Mouse (Mus musculus) testis, adult 2 months (tissue): Measurements from ENCODE around the gene E130309D02Rik. TPM values are rescaled to one million over a fixed set of nuclear protein-coding genes. Genes with fewer than 3 reads are reported as not detected.

Experiments
- H3K27ac ChIP-seq: fragments of 200-500 bp; 2 replicates; pipeline ENCODE4 v1.5.1; 2012; ENCODE audit warnings: low read depth, low read length; ENCODE audit not compliant: control insufficient read depth, insufficient read depth
- H3K27me3 ChIP-seq: fragments of 200-500 bp; 2 replicates; pipeline ENCODE4 v1.6.1; 2012; ENCODE audit warnings: mild to moderate bottlenecking, low read length, moderate library complexity; ENCODE audit not compliant: control insufficient read depth, insufficient read depth
- H3K36me3 ChIP-seq: fragments of 200-500 bp; 2 replicates; pipeline ENCODE4 v1.6.1; 2012; ENCODE audit warnings: mild to moderate bottlenecking, low read length; ENCODE audit not compliant: control insufficient read depth, insufficient read depth
- H3K4me1 ChIP-seq: fragments of 200-500 bp; 2 replicates; pipeline ENCODE4 v1.6.1; 2012; ENCODE audit warnings: low read length; ENCODE audit not compliant: control insufficient read depth, insufficient read depth
- H3K4me3 ChIP-seq: fragments of 200-500 bp; 2 replicates; pipeline ENCODE4 v1.5.1; 2012; ENCODE audit warnings: low read depth, mild to moderate bottlenecking, low read length, moderate library complexity, mixed read lengths; ENCODE audit not compliant: control insufficient read depth
- CTCF ChIP-seq: fragments of 200-500 bp; IDR thresholded peaks from 2 replicates; pipeline ENCODE4 v1.5.1; 2012; ENCODE audit warnings: low read depth, mild to moderate bottlenecking, inconsistent platforms, low read length, moderate library complexity; ENCODE audit not compliant: control insufficient read depth, insufficient read depth, insufficient replicate concordance
- POLR2A ChIP-seq: fragments of 200-500 bp; IDR thresholded peaks from 2 replicates; pipeline ENCODE4 v1.6.1; 2012; ENCODE audit warnings: low read depth, mild to moderate bottlenecking, inconsistent platforms, low read length, moderate library complexity; ENCODE audit not compliant: control insufficient read depth
- polyA plus RNA-seq: library from polyadenylated mRNA; depleted of rRNA; stranded (reverse); fragments of >200 nt; gene quantifications from 2 replicates; pipeline ENCODE4 v1.2.3, GENCODE M21; 2012; rRNA removed

E130309D02Rik gene
- polyA plus RNA-seq, 1 experiment, result 19.6 TPM

GRCm38 (mm10) chr5:143254487-143255130, 60.6 kb downstream of the E130309D02Rik start:
- Histone ChIP-seq H3K4me3 (peak overlapping the region; percentile 62), H3K27ac (no peak overlapping the region; the same call in 1 of the 2 replicates), H3K36me3 (no peaks in the 10 kb centered on the region), H3K4me1 (peaks cover 20% of the 10 kb centered on the region), H3K27me3 (no peaks in the 10 kb centered on the region)
- TF ChIP-seq POLR2A, result no peak
- TF ChIP-seq CTCF, result no peak

GRCm38 (mm10) chr5:143253881-143254486, 61.2 kb downstream of the E130309D02Rik start:
- no peak overlapping the region; the same call in 1 of the 2 replicates for H3K27ac ChIP-seq
- H3K27me3 ChIP-seq, result no peaks in the 10 kb centered on the region
- H3K36me3 ChIP-seq, result no peaks in the 10 kb centered on the region
- TF ChIP-seq POLR2A (no peak), CTCF (no peak)
- peak overlapping the region; percentile 62 for H3K4me3 ChIP-seq
- H3K4me1 ChIP-seq, result peaks cover 20% of the 10 kb centered on the region

- peaks cover 20% of the 10 kb centered on the region for H3K4me1 ChIP-seq
- TF ChIP-seq POLR2A (0 out of 2 replicates have a peak, but pooled peaks have one; percentile 9), CTCF (no peak)
- H3K27me3 ChIP-seq, result no peaks in the 10 kb centered on the region
Observed at GRCm38 (mm10) chr5:143253186-143253880, 61.8 kb downstream of the E130309D02Rik start.

GRCm38 (mm10) chr5:143252791-143253185, 62.4 kb downstream of the E130309D02Rik start:
- Histone ChIP-seq H3K27me3 (no peaks in the 10 kb centered on the region), H3K4me3 (peak overlapping the region; percentile 62), H3K4me1 (peaks cover 20% of the 10 kb centered on the region), H3K36me3 (no peaks in the 10 kb centered on the region), H3K27ac (no peak overlapping the region)
- TF ChIP-seq CTCF, result no peak
- TF ChIP-seq POLR2A, result no peak

More at GRCm38 (mm10) chr5:143253186-143253880, 61.8 kb downstream of the E130309D02Rik start:
- peak overlapping the region; percentile 15; the same call in 1 of the 2 replicates for H3K27ac ChIP-seq
- no peaks in the 10 kb centered on the region for H3K36me3 ChIP-seq
- H3K4me3 ChIP-seq, result peak overlapping the region; percentile 62

- TF ChIP-seq POLR2A (no peak), CTCF (no peak)
- no peaks in the 10 kb centered on the region for H3K36me3 ChIP-seq
- H3K27me3 ChIP-seq, result no peaks in the 10 kb centered on the region
- H3K27ac ChIP-seq, result no peak overlapping the region
- peaks cover 20% of the 10 kb centered on the region for H3K4me1 ChIP-seq
- H3K4me3 ChIP-seq, result no peak overlapping the region
Observed at GRCm38 (mm10) chr5:143252039-143252438, 63.1 kb downstream of the E130309D02Rik start.

Other genes starting within 250 kb of the E130309D02Rik start
- gene Rnf216, start 202.4 kb downstream of the E130309D02Rik start, polyA plus RNA-seq, result 58.3 and 60.4 TPM in 2 replicates
- gene Olfr718-ps1, start 167.8 kb downstream of the E130309D02Rik start, polyA plus RNA-seq, result not detected in 2 replicates
- gene Rbak, start 134.6 kb downstream of the E130309D02Rik start, polyA plus RNA-seq, result 1.6 and 1.9 TPM in 2 replicates
- 28.6 and 30.2 TPM in 2 replicates for gene Spdye4b, start 134.3 kb downstream of the E130309D02Rik start, polyA plus RNA-seq
- 12.1 and 12.9 TPM in 2 replicates for gene Spdye4a, start 88.5 kb downstream of the E130309D02Rik start, polyA plus RNA-seq
- 5.7 and 6.4 TPM in 2 replicates for gene Zfp12, start 80.2 kb downstream of the E130309D02Rik start, polyA plus RNA-seq
- gene Zfp316, start 45.3 kb downstream of the E130309D02Rik start, polyA plus RNA-seq, result 2.0 and 2.2 TPM in 2 replicates
- 0.13 TPM in 1 of 2 replicates, not detected in the other for gene Zfp853, start 21.7 kb downstream of the E130309D02Rik start, polyA plus RNA-seq
- gene Zdhhc4, start 13.9 kb upstream of the E130309D02Rik start, polyA plus RNA-seq, result 390 and 402 TPM in 2 replicates
- 0.05 TPM in 2 replicates for gene Grid2ip, start 42.0 kb upstream of the E130309D02Rik start, polyA plus RNA-seq
- 58.8 and 64.3 TPM in 2 replicates for gene Kdelr2, start 88.5 kb upstream of the E130309D02Rik start, polyA plus RNA-seq
- gene Daglb, start 149.2 kb upstream of the E130309D02Rik start, polyA plus RNA-seq, result 1.4 and 1.7 TPM in 2 replicates
- 41.9 and 44.2 TPM in 2 replicates for gene Rac1, start 212.7 kb upstream of the E130309D02Rik start, polyA plus RNA-seq